Mouse (Mus musculus) heart, adult 2 months (tissue): ENCODE results near the gene Guca1a.

Experiments
- CTCF ChIP-seq: fragments of 200-600 bp; IDR thresholded peaks from 2 replicates; pipeline ENCODE4 v1.8.1; 2022; ENCODE audit warnings: antibody characterized with exemption, mild to moderate bottlenecking, moderate library complexity
- POLR2A ChIP-seq: fragments of 200-500 bp; IDR thresholded peaks from 2 replicates; pipeline ENCODE4 v1.6.1; 2011; ENCODE audit warnings: mild to moderate bottlenecking, low read depth, low read length, control low read depth; ENCODE audit not compliant: insufficient read depth

DNA sequence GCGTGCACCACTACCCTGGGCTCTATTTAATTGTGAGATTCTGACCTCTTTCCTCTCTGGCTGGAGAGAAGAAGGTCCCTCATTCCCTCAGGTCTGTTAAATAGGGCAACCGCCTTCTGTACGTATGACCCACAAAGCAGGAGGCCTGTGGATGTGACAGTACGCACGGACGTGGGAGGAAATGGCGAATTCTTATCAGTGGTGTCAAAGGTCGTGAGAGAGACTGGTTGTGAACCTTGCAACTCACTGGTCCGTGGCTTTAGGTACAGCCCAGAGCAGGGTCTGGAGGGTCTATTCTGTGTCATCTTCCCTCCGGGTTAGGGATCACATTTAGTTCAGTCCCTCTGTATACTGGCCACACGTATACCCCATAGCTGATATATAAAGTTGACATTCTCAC, 45.1 kb upstream of the Guca1a start:
- TF ChIP-seq CTCF (no peak), POLR2A (no peak)
